Mouse (Mus musculus): ENCODE measurements around the gene Chek2. TPM values are rescaled to one million over a fixed set of nuclear protein-coding genes. Genes with fewer than 3 reads are reported as not detected.

The Chek2 gene
- total and polyA plus RNA-seq, 3 experiments = 25.0 to 41.6 (median 27.6) TPM

DNA sequence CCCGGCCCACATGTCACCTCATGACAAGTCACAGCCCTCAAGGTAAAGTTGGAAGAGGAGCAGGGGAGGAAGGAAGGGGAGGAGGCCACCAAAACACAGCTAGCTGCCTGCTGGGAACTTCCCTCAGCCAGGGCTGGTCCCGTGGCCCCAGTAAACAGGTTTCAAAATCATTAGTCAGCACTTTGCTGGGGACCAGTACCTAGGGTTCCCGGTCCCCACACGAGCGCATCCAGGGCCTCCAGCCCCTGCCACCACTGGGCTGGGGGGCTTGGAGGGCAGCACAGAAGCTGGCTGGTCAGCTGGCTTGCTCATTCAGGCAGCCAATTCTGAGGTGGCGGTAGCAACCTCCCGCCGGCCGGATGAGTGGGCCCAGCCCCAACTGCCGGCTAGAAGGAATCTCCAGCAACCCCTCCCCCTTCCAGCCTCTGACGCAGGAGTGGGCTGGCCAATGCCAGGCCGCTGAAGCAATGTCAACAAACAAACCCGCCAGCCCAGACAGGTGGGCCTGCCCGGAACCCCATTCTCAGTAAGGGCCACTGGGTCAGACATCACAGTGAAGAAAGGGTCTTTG is 31.6 kb upstream of the Chek2 start:
- Histone ChIP-seq H3K4me3 (replicated peaks in 1 of 3; ENCODE audit: low read depth in 2 of 3, low read length in 2 of 3, poor library complexity in 1 of 3) (peak overlapping the region; percentile 55 to 95 (median 79)), H3K4me2 (ENCODE audit: insufficient read depth, low read depth, poor library complexity, severe bottlenecking) (peak overlapping the region; percentile 92), H3K9me3 (replicated peaks; ENCODE audit: low read length) (no peaks in the 10 kb centered on the region), H3K36me3 (replicated peaks in 1 of 2; ENCODE audit: control insufficient read depth in 1 of 2, insufficient read depth in 1 of 2, low read length in 1 of 2) (peaks cover 0 to 22% of the 10 kb centered on the region in 2 experiments), H3K27ac (ENCODE audit: insufficient read depth, low read depth) (peak overlapping the region; percentile 56), H3K9ac (ENCODE audit: insufficient read depth, low read depth) (peak overlapping the region; percentile 88; the same call in 1 of the 2 replicates), H3K4me1 (ENCODE audit: control insufficient read depth in 1 of 2, insufficient read depth in 2 of 2) (peaks cover 12 to 39% of the 10 kb centered on the region in 2 experiments), H3K27me3 (replicated peaks) (no peaks in the 10 kb centered on the region), H3K79me2 (replicated peaks; ENCODE audit: control insufficient read depth, extremely low read depth, insufficient read depth, poor library complexity, severe bottlenecking) (0 out of 2 replicates have a peak, but pooled peaks cover 4% of the 10 kb centered on the region)
- dilution Hi-C loops (cut with MboI; ENCODE audit: extremely low pct_ligation_motif_present, extremely low pct_unique_long_range_greater_than_20kb, low sequenced_read_pairs) (no loop called here), in situ Hi-C loops (cut with MboI; ENCODE audit: low pct_ligation_motif_present, low pct_unique_long_range_greater_than_20kb, low sequenced_read_pairs) (no loop called here)
- peak; percentile 67 for DNase-seq (ENCODE audit: extremely low read depth)
- TF ChIP-seq MAX (IDR thresholded peaks at IDR 0.05; ENCODE audit: low read length) (no peak), BHLHE40 (IDR thresholded peaks at IDR 0.05; ENCODE audit: low read depth, low read length) (peak; percentile 56), CHD1 (IDR thresholded peaks at IDR 0.05; ENCODE audit: low read depth, low read length) (no peak), ZKSCAN1 (IDR thresholded peaks at IDR 0.05; ENCODE audit: borderline replicate concordance, low read depth, low read length) (no peak), ELF1 (IDR thresholded peaks at IDR 0.05; ENCODE audit: low read depth, low read length) (peak; percentile 9; the same call in 1 of the 2 replicates), MAFK (IDR thresholded peaks at IDR 0.05; ENCODE audit: insufficient replicate concordance, low read length) (peak; percentile 96), USF2 (conservative IDR thresholded peaks at IDR 0.05; ENCODE audit: low read depth, low read length) (no peak), PAX5 (IDR thresholded peaks at IDR 0.05; ENCODE audit: low read length) (no peak), POLR2A (IDR thresholded peaks at IDR 0.05; ENCODE audit: low read depth, low read length) (peak; percentile 45; the same call in 1 of the 2 replicates), ETS1 (conservative IDR thresholded peaks at IDR 0.05; ENCODE audit: low read depth, low read length) (no peak; the same call in 1 of the 2 replicates), TBP (conservative IDR thresholded peaks at IDR 0.05; ENCODE audit: low read depth, low read length) (0 out of 2 replicates have a peak, but pooled peaks have one; percentile 18), MXI1 (IDR thresholded peaks at IDR 0.05; ENCODE audit: low read depth, low read length) (peak; percentile 54), SIN3A (IDR thresholded peaks at IDR 0.05; ENCODE audit: low read length) (peak; percentile 89)

DNA sequence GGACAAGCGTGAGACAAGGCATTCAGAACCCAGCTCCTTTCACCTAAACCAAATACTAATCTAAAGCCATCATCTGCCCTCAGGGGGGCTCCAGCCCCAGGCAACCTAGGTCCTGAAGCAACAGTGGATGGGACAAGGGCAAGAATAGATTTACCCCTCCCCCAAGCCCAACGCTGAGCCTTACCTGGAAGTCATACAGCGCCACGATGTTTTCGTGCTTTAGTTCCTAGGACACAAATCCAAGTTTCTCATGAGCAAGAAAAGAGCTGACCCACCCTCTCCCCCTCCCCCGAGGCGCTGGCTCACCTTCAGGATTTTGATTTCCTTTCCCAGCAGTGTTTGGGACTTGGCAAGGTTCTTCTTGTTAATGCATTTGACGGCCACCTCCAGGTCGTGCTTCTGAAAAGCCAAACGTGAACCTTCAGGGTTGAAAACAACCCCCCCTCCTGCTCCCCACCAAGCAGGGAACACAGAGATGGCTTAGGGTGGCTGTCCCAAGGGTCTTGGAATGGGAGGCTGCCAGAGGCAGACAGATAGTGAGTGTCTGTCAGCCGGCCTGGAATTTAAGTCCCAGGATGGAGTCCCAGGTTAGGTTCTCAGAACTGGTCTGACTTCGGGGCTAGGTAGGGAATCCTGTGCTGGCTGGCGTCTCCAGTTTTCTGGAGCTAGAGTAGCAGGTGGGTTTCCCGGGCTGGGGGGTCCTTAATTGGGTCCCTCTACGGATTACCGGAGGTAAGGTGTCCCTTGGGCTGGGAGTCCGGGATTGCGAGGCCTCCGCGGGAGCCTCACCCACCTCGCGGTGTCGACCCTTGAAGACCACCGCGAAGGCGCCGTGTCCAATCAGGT is 30.7 kb upstream of the Chek2 start:
- no peak for TF ChIP-seq POLR2A (IDR thresholded peaks at IDR 0.05; ENCODE audit: low read depth, low read length)
- no peak for TF ChIP-seq ELF1 (IDR thresholded peaks at IDR 0.05; ENCODE audit: low read depth, low read length)
- no peak for TF ChIP-seq IRF4 (IDR thresholded peaks at IDR 0.05; ENCODE audit: low read depth, low read length)
- no peak for TF ChIP-seq JUND (conservative IDR thresholded peaks at IDR 0.05; ENCODE audit: low read depth, low read length)
- no peak for TF ChIP-seq JUN (IDR thresholded peaks at IDR 0.05; ENCODE audit: insufficient read depth, low read depth, low read length)
- TF ChIP-seq TCF12 (IDR thresholded peaks at IDR 0.05; ENCODE audit: low read depth, low read length) = no peak
- TF ChIP-seq RAD21 (IDR thresholded peaks at IDR 0.05; ENCODE audit: low read depth, low read length) = no peak
- no peaks in the 10 kb centered on the region for H3K27me3 ChIP-seq (replicated peaks)
- dilution Hi-C loops (cut with MboI; ENCODE audit: extremely low pct_ligation_motif_present, extremely low pct_unique_long_range_greater_than_20kb, low sequenced_read_pairs) = no loop called here
- H3K27ac ChIP-seq (ENCODE audit: insufficient read depth, low read depth) = no peak overlapping the region
- no peak for DNase-seq (ENCODE audit: extremely low read depth)
- peak overlapping the region; percentile 92 for H3K4me2 ChIP-seq (ENCODE audit: insufficient read depth, low read depth, poor library complexity, severe bottlenecking)
- H3K4me3 ChIP-seq (replicated peaks in 1 of 3; ENCODE audit: low read depth in 2 of 3, low read length in 2 of 3, poor library complexity in 1 of 3) = peak overlapping the region; percentile 55 to 95 (median 79)
- H3K79me2 ChIP-seq (replicated peaks; ENCODE audit: control insufficient read depth, extremely low read depth, insufficient read depth, poor library complexity, severe bottlenecking) = 0 out of 2 replicates have a peak, but pooled peaks cover 4% of the 10 kb centered on the region
- H3K36me3 ChIP-seq (replicated peaks in 1 of 2; ENCODE audit: control insufficient read depth in 1 of 2, insufficient read depth in 1 of 2, low read length in 1 of 2) = peaks cover 0 to 20% of the 10 kb centered on the region in 2 experiments
- peak overlapping the region; percentile 88 for H3K9ac ChIP-seq (ENCODE audit: insufficient read depth, low read depth)
- H3K4me1 ChIP-seq (ENCODE audit: control insufficient read depth in 1 of 2, insufficient read depth in 2 of 2) = peaks cover 16 to 39% of the 10 kb centered on the region in 2 experiments
- in situ Hi-C loops (cut with MboI; ENCODE audit: low pct_ligation_motif_present, low pct_unique_long_range_greater_than_20kb, low sequenced_read_pairs) = no loop called here
- H3K9me3 ChIP-seq (replicated peaks; ENCODE audit: low read length) = no peaks in the 10 kb centered on the region

Data from CH12.LX (cell line).